7 mouse cellular contexts compared by ENCODE assay signal in genomic region chr7:126465246-126466030, GRCm38 (mm10). TPM values are rescaled to one million over a fixed set of nuclear protein-coding genes. Genes with fewer than 3 reads are reported as not detected.
DNase-seq lines count a peak whose midpoint lies in the region; ATAC-seq and TF ChIP-seq lines count a peak whose summit lies in the region.

No protein-coding gene starts in this region.

- 0 out of 2 replicates have a peak, but pooled peaks cover 3% of the 10 kb centered on the region for H3K27me3 ChIP-seq in midbrain, embryonic 12.5 days
- no peaks in the 10 kb centered on the region for H3K27me3 ChIP-seq in midbrain, embryonic 11.5 days (ENCODE audit: control insufficient read depth, insufficient read depth, low read length)
- no peaks in the 10 kb centered on the region for H3K27me3 ChIP-seq in embryonic facial prominence, embryonic 15.5 days
- no peaks in the 10 kb centered on the region for H3K27me3 ChIP-seq in heart, embryonic 15.5 days
- H3K27me3 ChIP-seq in stomach, postnatal 0 days (ENCODE audit: control insufficient read depth, insufficient read depth, low read length): no peaks in the 10 kb centered on the region

- no peak for TF ChIP-seq EP300 in stomach, postnatal 0 days (optimal IDR thresholded peaks at IDR 0.05)

- H3K9ac ChIP-seq in midbrain, embryonic 12.5 days (replicated peaks): no peak overlapping the region
- H3K9ac ChIP-seq in midbrain, embryonic 11.5 days (ENCODE audit: low read length): no peak overlapping the region
- H3K9ac ChIP-seq in embryonic facial prominence, embryonic 15.5 days: no peak overlapping the region
- 0 out of 2 replicates have a peak overlapping the region, but pooled peaks have one; percentile 16 for H3K9ac ChIP-seq in heart, embryonic 15.5 days
- no peak overlapping the region for H3K9ac ChIP-seq in stomach, postnatal 0 days (ENCODE audit: low read length)

- H3K4me1 ChIP-seq in midbrain, embryonic 12.5 days: no peaks in the 10 kb centered on the region
- no peaks in the 10 kb centered on the region for H3K4me1 ChIP-seq in midbrain, embryonic 11.5 days (ENCODE audit: control insufficient read depth, insufficient read depth, low read length)
- peaks cover 19% of the 10 kb centered on the region for H3K4me1 ChIP-seq in embryonic facial prominence, embryonic 15.5 days
- peaks cover 35% of the 10 kb centered on the region for H3K4me1 ChIP-seq in heart, embryonic 15.5 days (replicated peaks)
- peaks cover 10% of the 10 kb centered on the region; the same call in 1 of the 2 replicates for H3K4me1 ChIP-seq in stomach, postnatal 0 days (replicated peaks; ENCODE audit: control insufficient read depth, insufficient read depth)

- ATAC-seq in midbrain, embryonic 12.5 days (ENCODE audit: low FRiP score, low read depth): no peak
- ATAC-seq in midbrain, embryonic 11.5 days (ENCODE audit: low FRiP score): no peak
- peak; percentile 32; the same call in 1 of the 2 replicates for ATAC-seq in embryonic facial prominence, embryonic 15.5 days (ENCODE audit: insufficient number of reproducible peaks, low FRiP score, low TSS enrichment, low read depth)
- peak; percentile 70 for ATAC-seq in heart, embryonic 15.5 days (replicated peaks; ENCODE audit: insufficient number of reproducible peaks, insufficient read depth, low FRiP score, low read depth)
- no peak for ATAC-seq in stomach, postnatal 0 days (ENCODE audit: low FRiP score, low TSS enrichment)
- ATAC-seq in megakaryocyte-erythroid progenitor cell, adult 5-6 weeks (replicated peaks; ENCODE audit: low FRiP score, low TSS enrichment, poor library complexity, severe bottlenecking): no peak

- 71% methylated on average over 7 of the region's 7 CpGs for WGBS in midbrain, embryonic 12.5 days
- 55% methylated on average over 7 of the region's 7 CpGs for whole genome bisulfite sequencing in midbrain, embryonic 11.5 days
- 53% methylated on average over 7 of the region's 7 CpGs for WGBS in embryonic facial prominence, embryonic 15.5 days
- WGBS in heart, embryonic 15.5 days: 19% methylated on average over 7 of the region's 7 CpGs
- 25% methylated on average over 7 of the region's 7 CpGs for WGBS in stomach, postnatal 0 days

- no peak overlapping the region for H3K4me3 ChIP-seq in midbrain, embryonic 12.5 days
- no peak overlapping the region for H3K4me3 ChIP-seq in midbrain, embryonic 11.5 days (ENCODE audit: low read depth, low read length)
- no peak overlapping the region for H3K4me3 ChIP-seq in embryonic facial prominence, embryonic 15.5 days (replicated peaks)
- H3K4me3 ChIP-seq in heart, embryonic 15.5 days: no peak overlapping the region
- H3K4me3 ChIP-seq in stomach, postnatal 0 days (ENCODE audit: low read depth, low read length): no peak overlapping the region

- TF ChIP-seq CTCF in stomach, postnatal 0 days (IDR thresholded peaks at IDR 0.05; ENCODE audit: low read depth): no peak

- 0 out of 2 replicates have a peak overlapping the region, but pooled peaks have one; percentile 11 for H3K27ac ChIP-seq in midbrain, embryonic 12.5 days (replicated peaks)
- H3K27ac ChIP-seq in midbrain, embryonic 11.5 days (ENCODE audit: low read depth, low read length): no peak overlapping the region
- peak overlapping the region; percentile 48; the same call in 1 of the 2 replicates for H3K27ac ChIP-seq in embryonic facial prominence, embryonic 15.5 days (replicated peaks)
- H3K27ac ChIP-seq in heart, embryonic 15.5 days: peak overlapping the region; percentile 74
- H3K27ac ChIP-seq in stomach, postnatal 0 days (replicated peaks): peak overlapping the region; percentile 35; the same call in 1 of the 2 replicates

- peaks cover 45% of the 10 kb centered on the region for H3K36me3 ChIP-seq in midbrain, embryonic 12.5 days
- H3K36me3 ChIP-seq in midbrain, embryonic 11.5 days (ENCODE audit: control insufficient read depth, insufficient read depth, low read length): peaks cover 14% of the 10 kb centered on the region; the same call in 1 of the 2 replicates
- H3K36me3 ChIP-seq in embryonic facial prominence, embryonic 15.5 days: peaks cover 42% of the 10 kb centered on the region
- H3K36me3 ChIP-seq in heart, embryonic 15.5 days: peaks cover 41% of the 10 kb centered on the region
- peaks cover 22% of the 10 kb centered on the region for H3K36me3 ChIP-seq in stomach, postnatal 0 days (ENCODE audit: control insufficient read depth, insufficient read depth, low read length)

- H3K9me3 ChIP-seq in midbrain, embryonic 12.5 days: no peaks in the 10 kb centered on the region
- H3K9me3 ChIP-seq in midbrain, embryonic 11.5 days (ENCODE audit: control insufficient read depth, low read length): no peaks in the 10 kb centered on the region
- no peaks in the 10 kb centered on the region for H3K9me3 ChIP-seq in embryonic facial prominence, embryonic 15.5 days (replicated peaks)
- H3K9me3 ChIP-seq in heart, embryonic 15.5 days (replicated peaks): no peaks in the 10 kb centered on the region
- H3K9me3 ChIP-seq in stomach, postnatal 0 days (ENCODE audit: control insufficient read depth, low read length): no peaks in the 10 kb centered on the region

- no peak overlapping the region for H3K4me2 ChIP-seq in midbrain, embryonic 12.5 days (replicated peaks)
- H3K4me2 ChIP-seq in midbrain, embryonic 11.5 days: no peak overlapping the region
- no peak overlapping the region for H3K4me2 ChIP-seq in embryonic facial prominence, embryonic 15.5 days (replicated peaks)
- peak overlapping the region; percentile 14 for H3K4me2 ChIP-seq in heart, embryonic 15.5 days
- H3K4me2 ChIP-seq in stomach, postnatal 0 days (replicated peaks; ENCODE audit: low read depth): no peak overlapping the region

- no peak for DNase-seq in midbrain, embryonic 11.5 days (ENCODE audit: low spot score, missing footprints)
- DNase-seq in stomach, postnatal 0 days (ENCODE audit: low spot score): no peak
- DNase-seq in cerebellum, postnatal 4 days (ENCODE audit: low spot score in 2 of 2): no peak

RNA-seq across cellular contexts. Expression of gene Atp2a1, which starts 2.5 kb away (rescaled TPM):
- polyA plus RNA-seq in midbrain, embryonic 12.5 days (2016; fragmentation: Nextera tagmentation; extraction: Ambion mirVana): 0.57 and 0.58 TPM in 2 replicates
- polyA plus RNA-seq in midbrain, embryonic 11.5 days (2014; fragmentation: Nextera tagmentation; extraction: Ambion mirVana): 0.29 and 0.38 TPM in 2 replicates
- polyA plus RNA-seq in embryonic facial prominence, embryonic 15.5 days (2015; fragmentation: Nextera tagmentation; extraction: Ambion mirVana): 103 and 140 TPM in 2 replicates
- 0.72 and 1.8 TPM in 2 replicates for polyA plus RNA-seq in heart, embryonic 15.5 days (2015; fragmentation: Nextera tagmentation; extraction: Ambion mirVana)
- polyA plus RNA-seq in stomach, postnatal 0 days (2015; fragmentation: Nextera tagmentation; extraction: Ambion mirVana): 0.59 and 1.8 TPM in 2 replicates
- total RNA-seq in megakaryocyte-erythroid progenitor cell, adult 5-6 weeks (2014; fragmentation: Nextera tagmentation): 2.3 TPM in 1 of 2 replicates, not detected in the other
- total RNA-seq in megakaryocyte-erythroid progenitor cell, adult 5-6 weeks (2017): 0.15 and 0.61 TPM in 2 replicates

RNA-seq across cellular contexts. Expression of gene Sh2b1, which starts 9.8 kb away (rescaled TPM):
- 60.9 and 66.1 TPM in 2 replicates for polyA plus RNA-seq in midbrain, embryonic 12.5 days (2016; fragmentation: Nextera tagmentation; extraction: Ambion mirVana)
- polyA plus RNA-seq in midbrain, embryonic 11.5 days (2014; fragmentation: Nextera tagmentation; extraction: Ambion mirVana): 38.1 and 44.6 TPM in 2 replicates
- 54.2 and 60.4 TPM in 2 replicates for polyA plus RNA-seq in embryonic facial prominence, embryonic 15.5 days (2015; fragmentation: Nextera tagmentation; extraction: Ambion mirVana)
- 37.1 and 45.2 TPM in 2 replicates for polyA plus RNA-seq in heart, embryonic 15.5 days (2015; fragmentation: Nextera tagmentation; extraction: Ambion mirVana)
- 20.0 and 24.0 TPM in 2 replicates for polyA plus RNA-seq in stomach, postnatal 0 days (2015; fragmentation: Nextera tagmentation; extraction: Ambion mirVana)
- total RNA-seq in megakaryocyte-erythroid progenitor cell, adult 5-6 weeks (2014; fragmentation: Nextera tagmentation): 24.8 and 49.2 TPM in 2 replicates
- total RNA-seq in megakaryocyte-erythroid progenitor cell, adult 5-6 weeks (2017): 11.7 and 11.9 TPM in 2 replicates

RNA-seq across cellular contexts. Expression of gene Tufm, which starts 21.7 kb away (rescaled TPM):
- 115 and 119 TPM in 2 replicates for polyA plus RNA-seq in midbrain, embryonic 12.5 days (2016; fragmentation: Nextera tagmentation; extraction: Ambion mirVana)
- 133 and 146 TPM in 2 replicates for polyA plus RNA-seq in midbrain, embryonic 11.5 days (2014; fragmentation: Nextera tagmentation; extraction: Ambion mirVana)
- 129 and 130 TPM in 2 replicates for polyA plus RNA-seq in embryonic facial prominence, embryonic 15.5 days (2015; fragmentation: Nextera tagmentation; extraction: Ambion mirVana)
- polyA plus RNA-seq in heart, embryonic 15.5 days (2015; fragmentation: Nextera tagmentation; extraction: Ambion mirVana): 170 and 182 TPM in 2 replicates
- polyA plus RNA-seq in stomach, postnatal 0 days (2015; fragmentation: Nextera tagmentation; extraction: Ambion mirVana): 73.9 and 77.5 TPM in 2 replicates
- total RNA-seq in megakaryocyte-erythroid progenitor cell, adult 5-6 weeks (2014; fragmentation: Nextera tagmentation): 128 and 168 TPM in 2 replicates
- 92.9 and 141 TPM in 2 replicates for total RNA-seq in megakaryocyte-erythroid progenitor cell, adult 5-6 weeks (2017)

RNA-seq across cellular contexts. Expression of gene Rabep2, which starts 36.9 kb away (rescaled TPM):
- polyA plus RNA-seq in midbrain, embryonic 12.5 days (2016; fragmentation: Nextera tagmentation; extraction: Ambion mirVana): 25.1 and 26.0 TPM in 2 replicates
- polyA plus RNA-seq in midbrain, embryonic 11.5 days (2014; fragmentation: Nextera tagmentation; extraction: Ambion mirVana): 17.9 and 18.0 TPM in 2 replicates
- polyA plus RNA-seq in embryonic facial prominence, embryonic 15.5 days (2015; fragmentation: Nextera tagmentation; extraction: Ambion mirVana): 36.2 and 38.1 TPM in 2 replicates
- polyA plus RNA-seq in heart, embryonic 15.5 days (2015; fragmentation: Nextera tagmentation; extraction: Ambion mirVana): 16.3 and 22.8 TPM in 2 replicates
- 19.4 and 20.7 TPM in 2 replicates for polyA plus RNA-seq in stomach, postnatal 0 days (2015; fragmentation: Nextera tagmentation; extraction: Ambion mirVana)
- total RNA-seq in megakaryocyte-erythroid progenitor cell, adult 5-6 weeks (2014; fragmentation: Nextera tagmentation): 10.2 and 13.9 TPM in 2 replicates
- 11.5 and 14.0 TPM in 2 replicates for total RNA-seq in megakaryocyte-erythroid progenitor cell, adult 5-6 weeks (2017)

RNA-seq across cellular contexts. Expression of gene Atxn2l, which starts 37.8 kb away (rescaled TPM):
- polyA plus RNA-seq in midbrain, embryonic 12.5 days (2016; fragmentation: Nextera tagmentation; extraction: Ambion mirVana): 72.8 and 82.0 TPM in 2 replicates
- 52.7 and 58.6 TPM in 2 replicates for polyA plus RNA-seq in midbrain, embryonic 11.5 days (2014; fragmentation: Nextera tagmentation; extraction: Ambion mirVana)
- polyA plus RNA-seq in embryonic facial prominence, embryonic 15.5 days (2015; fragmentation: Nextera tagmentation; extraction: Ambion mirVana): 52.1 and 58.0 TPM in 2 replicates
- 31.0 and 42.0 TPM in 2 replicates for polyA plus RNA-seq in heart, embryonic 15.5 days (2015; fragmentation: Nextera tagmentation; extraction: Ambion mirVana)
- 16.9 and 19.6 TPM in 2 replicates for polyA plus RNA-seq in stomach, postnatal 0 days (2015; fragmentation: Nextera tagmentation; extraction: Ambion mirVana)
- total RNA-seq in megakaryocyte-erythroid progenitor cell, adult 5-6 weeks (2014; fragmentation: Nextera tagmentation): 162 and 199 TPM in 2 replicates
- 28.4 and 42.7 TPM in 2 replicates for total RNA-seq in megakaryocyte-erythroid progenitor cell, adult 5-6 weeks (2017)

Comparison
In these comparisons a context has a peak if more than half of its experiments do, and no peak if none do; other contexts are left out.
1. ATAC-seq: peak in embryonic facial prominence, embryonic 15.5 days (single experiment) and heart, embryonic 15.5 days (single experiment); none in midbrain, embryonic 12.5 days (single experiment), midbrain, embryonic 11.5 days (single experiment), stomach, postnatal 0 days (single experiment) and megakaryocyte-erythroid progenitor cell, adult 5-6 weeks (single experiment).
2. RNA of gene Atp2a1, which starts 2.5 kb away (polyA plus RNA-seq): 103 to 140 TPM in embryonic facial prominence, embryonic 15.5 days; 0.72 to 1.8 TPM in heart, embryonic 15.5 days, 0.59 to 1.8 TPM in stomach, postnatal 0 days, 0.57 to 0.58 TPM in midbrain, embryonic 12.5 days and 0.29 to 0.38 TPM in midbrain, embryonic 11.5 days; every median in the first group is over 10 times any median in the second.